In the genomic region with DNA sequence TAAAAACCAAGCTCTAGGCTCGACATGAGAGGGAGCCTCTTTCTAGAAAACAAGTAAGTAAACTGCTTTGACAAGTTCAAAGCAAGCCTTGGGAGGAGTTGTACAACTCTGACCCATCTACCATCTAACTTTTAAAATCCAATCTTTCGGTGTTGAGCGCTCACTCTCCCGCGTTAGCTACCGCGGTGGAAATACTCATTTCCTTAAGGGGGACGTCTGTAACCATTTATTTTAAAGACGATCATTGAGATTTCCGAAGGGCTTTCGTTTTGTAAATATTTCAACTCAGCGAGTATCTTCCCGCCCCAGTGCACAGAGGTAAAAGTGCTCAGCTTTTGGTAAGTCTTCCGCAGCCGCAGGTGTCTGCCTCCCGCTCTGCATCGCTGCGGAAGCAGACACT, we compare ENCODE assay signal across 13 mouse cellular contexts. TPM values are rescaled to one million over a fixed set of nuclear protein-coding genes. Genes with fewer than 3 reads are reported as not detected.
DNase-seq lines count a peak whose midpoint lies in the region; ATAC-seq lines count a peak whose summit lies in the region.
"Had no signal": no experiment of that assay in that cellular context is flagged by ENCODE, and none has a peak within 500 bp of the region (broad histone marks: within the 10 kb centered on the region; RNA-seq: fewer than 3 reads in every experiment).

No protein-coding gene starts in this region.

- ATAC-seq in kidney, embryonic 14.5 days (ENCODE audit: low FRiP score, low TSS enrichment): no peak
- ATAC-seq in embryonic facial prominence, embryonic 13.5 days (ENCODE audit: insufficient number of reproducible peaks, insufficient read depth, low FRiP score, low TSS enrichment, low read depth): no peak
- no peak for ATAC-seq in hindbrain, embryonic 14.5 days (ENCODE audit: low FRiP score)
- ATAC-seq in neural tube, embryonic 11.5 days (ENCODE audit: insufficient read depth, low FRiP score, low TSS enrichment): no peak
- no peak for ATAC-seq in CD4-positive, CD25-positive, alpha-beta regulatory T cell, adult 4 months
- no peak for ATAC-seq in granulocyte monocyte progenitor cell, adult 5-6 weeks (replicated peaks; ENCODE audit: poor library complexity, severe bottlenecking)

- no peak overlapping the region for H3K9ac ChIP-seq in kidney, embryonic 14.5 days (ENCODE audit: low read depth, low read length)
- H3K9ac ChIP-seq in embryonic facial prominence, embryonic 13.5 days: no peak overlapping the region
- no peak overlapping the region for H3K9ac ChIP-seq in hindbrain, embryonic 14.5 days
- H3K9ac ChIP-seq in neural tube, embryonic 11.5 days (ENCODE audit: low read length): peak overlapping the region; percentile 39
- H3K9ac ChIP-seq: liver, embryonic 13.5 days had no signal

- no peak for DNase-seq in kidney, adult 8-10 months
- no peak for DNase-seq in hindbrain, embryonic 14.5 days (ENCODE audit: low spot score)
- DNase-seq in neural tube, embryonic 11.5 days (ENCODE audit: low spot score): no peak
- no peak for DNase-seq in adrenal gland, adult 18-20 months (ENCODE audit: low spot score in 2 of 2)
- DNase-seq: adrenal gland, postnatal 10 days; gastrocnemius, postnatal 25 days; liver, embryonic 13.5 days had no signal

- H3K27me3 ChIP-seq in kidney, embryonic 14.5 days (ENCODE audit: control insufficient read depth, insufficient read depth, low read length): peaks cover 58% of the 10 kb centered on the region
- peaks cover 91% of the 10 kb centered on the region for H3K27me3 ChIP-seq in embryonic facial prominence, embryonic 13.5 days
- H3K27me3 ChIP-seq in hindbrain, embryonic 14.5 days (ENCODE audit: control insufficient read depth, insufficient read depth, low read length): peaks cover 15% of the 10 kb centered on the region
- H3K27me3 ChIP-seq in neural tube, embryonic 11.5 days (ENCODE audit: control insufficient read depth, insufficient read depth, low read length): peaks cover 10% of the 10 kb centered on the region; the same call in 1 of the 2 replicates

- no peaks in the 10 kb centered on the region for H3K36me3 ChIP-seq in kidney, embryonic 14.5 days (ENCODE audit: control insufficient read depth, insufficient read depth, low read length)
- no peaks in the 10 kb centered on the region for H3K36me3 ChIP-seq in embryonic facial prominence, embryonic 13.5 days
- H3K36me3 ChIP-seq in hindbrain, embryonic 14.5 days (replicated peaks; ENCODE audit: control insufficient read depth, insufficient read depth): no peaks in the 10 kb centered on the region
- no peaks in the 10 kb centered on the region for H3K36me3 ChIP-seq in neural tube, embryonic 11.5 days (ENCODE audit: control insufficient read depth, insufficient read depth, low read length)
- H3K36me3 ChIP-seq: liver, embryonic 13.5 days had no signal

- WGBS in kidney, embryonic 14.5 days: 34% methylated on average over 18 of the region's 18 CpGs
- 23% methylated on average over 18 of the region's 18 CpGs for WGBS in embryonic facial prominence, embryonic 13.5 days
- WGBS in hindbrain, embryonic 14.5 days: 14% methylated on average over 18 of the region's 18 CpGs
- 23% methylated on average over 18 of the region's 18 CpGs for WGBS in neural tube, embryonic 11.5 days

- peak overlapping the region; percentile 10; the same call in 1 of the 2 replicates for H3K4me3 ChIP-seq in kidney, embryonic 14.5 days (ENCODE audit: low read length)
- no peak overlapping the region for H3K4me3 ChIP-seq in embryonic facial prominence, embryonic 13.5 days
- H3K4me3 ChIP-seq in hindbrain, embryonic 14.5 days (replicated peaks; ENCODE audit: low read length): peak overlapping the region; percentile 48
- H3K4me3 ChIP-seq in neural tube, embryonic 11.5 days (ENCODE audit: low read depth, low read length): peak overlapping the region; percentile 58
- H3K4me3 ChIP-seq: liver, embryonic 13.5 days had no signal

- no peaks in the 10 kb centered on the region for H3K4me1 ChIP-seq in kidney, embryonic 14.5 days (ENCODE audit: control insufficient read depth, insufficient read depth, low read length)
- H3K4me1 ChIP-seq in embryonic facial prominence, embryonic 13.5 days: peaks cover 10% of the 10 kb centered on the region; the same call in 1 of the 2 replicates
- no peaks in the 10 kb centered on the region for H3K4me1 ChIP-seq in hindbrain, embryonic 14.5 days (replicated peaks; ENCODE audit: control insufficient read depth, insufficient read depth, low read length)
- peaks cover under 1% of the 10 kb centered on the region; the same call in 1 of the 2 replicates for H3K4me1 ChIP-seq in neural tube, embryonic 11.5 days (ENCODE audit: control insufficient read depth, insufficient read depth, low read length)
- H3K4me1 ChIP-seq: liver, embryonic 13.5 days had no signal

- H3K27ac ChIP-seq in kidney, embryonic 14.5 days (ENCODE audit: low read depth, low read length): no peak overlapping the region
- H3K27ac ChIP-seq in embryonic facial prominence, embryonic 13.5 days: no peak overlapping the region
- H3K27ac ChIP-seq in hindbrain, embryonic 14.5 days: no peak overlapping the region
- no peak overlapping the region for H3K27ac ChIP-seq in neural tube, embryonic 11.5 days (ENCODE audit: low read depth, low read length)
- H3K27ac ChIP-seq: liver, embryonic 13.5 days had no signal

- no peaks in the 10 kb centered on the region for H3K9me3 ChIP-seq in kidney, embryonic 14.5 days (ENCODE audit: control insufficient read depth, low read length)
- no peaks in the 10 kb centered on the region for H3K9me3 ChIP-seq in embryonic facial prominence, embryonic 13.5 days
- H3K9me3 ChIP-seq in hindbrain, embryonic 14.5 days (ENCODE audit: control insufficient read depth, low read length): no peaks in the 10 kb centered on the region
- no peaks in the 10 kb centered on the region for H3K9me3 ChIP-seq in neural tube, embryonic 11.5 days (ENCODE audit: control insufficient read depth, low read length)
- H3K9me3 ChIP-seq: liver, embryonic 13.5 days had no signal

- H3K4me2 ChIP-seq in kidney, embryonic 14.5 days (replicated peaks; ENCODE audit: low read depth, low read length): no peak overlapping the region
- 0 out of 2 replicates have a peak overlapping the region, but pooled peaks have one; percentile 7 for H3K4me2 ChIP-seq in embryonic facial prominence, embryonic 13.5 days
- H3K4me2 ChIP-seq in hindbrain, embryonic 14.5 days (replicated peaks): peak overlapping the region; percentile 64
- H3K4me2 ChIP-seq in neural tube, embryonic 11.5 days (ENCODE audit: low read depth): peak overlapping the region; percentile 52
- H3K4me2 ChIP-seq: liver, embryonic 13.5 days had no signal

RNA-seq across cellular contexts. Expression of a gene that starts 2.6 kb away (rescaled TPM):
- polyA plus RNA-seq in kidney, embryonic 14.5 days (2014; fragmentation: Nextera tagmentation; extraction: Ambion mirVana): not detected in 2 replicates
- polyA plus RNA-seq in embryonic facial prominence, embryonic 13.5 days (2015; fragmentation: Nextera tagmentation; extraction: Ambion mirVana): 0.10 and 0.17 TPM in 2 replicates
- polyA plus RNA-seq in hindbrain, embryonic 14.5 days (2014; fragmentation: Nextera tagmentation; extraction: Ambion mirVana): 1.2 and 1.3 TPM in 2 replicates
- polyA plus RNA-seq in neural tube, embryonic 11.5 days (2014; fragmentation: Nextera tagmentation; extraction: Ambion mirVana): 9.4 and 11.0 TPM in 2 replicates
- polyA plus RNA-seq in CD4-positive, CD25-positive, alpha-beta regulatory T cell, adult 4 months (2017; shearing (Covaris generic)): not detected
- not detected in 2 replicates for total RNA-seq in granulocyte monocyte progenitor cell, adult 5-6 weeks (2014; fragmentation: Nextera tagmentation)
- total RNA-seq in granulocyte monocyte progenitor cell, adult 5-6 weeks (2017): not detected in 2 replicates
- total RNA-seq in adrenal gland, adult 18-20 months (2021): not detected
- total RNA-seq: gastrocnemius, postnatal 25 days had no signal
- polyA plus RNA-seq: large intestine, adult 2 months; liver, embryonic 13.5 days; stomach, embryonic 14.5 days had no signal
